Mouse (Mus musculus) kidney, embryonic 15.5 days (tissue): ENCODE results near the gene Klhl29. TPM values are rescaled to one million over a fixed set of nuclear protein-coding genes. Genes with fewer than 3 reads are reported as not detected.

Source experiments
- ATAC-seq: fragments of 200-750 bp; cut with Nextera tagmentation; replicated peaks from 2 replicates; pipeline ENCODE4 v1.8.0; 2017; ENCODE audit warnings: moderate TSS enrichment; ENCODE audit not compliant: low FRiP score
- H3K27ac ChIP-seq: fragments of 300-500 bp; sonication (generic); 2 replicates; pipeline ENCODE4 v1.5.1; 2015; ENCODE audit warnings: mild to moderate bottlenecking, inconsistent platforms
- H3K27me3 ChIP-seq: fragments of 300-500 bp; sonication (generic); 2 replicates; pipeline ENCODE4 v1.6.1; 2015; ENCODE audit warnings: inconsistent platforms
- H3K36me3 ChIP-seq: fragments of 300-500 bp; sonication (generic); 2 replicates; pipeline ENCODE4 v1.6.1; 2015; ENCODE audit warnings: inconsistent platforms
- H3K4me1 ChIP-seq: fragments of 300-500 bp; sonication (generic); 2 replicates; pipeline ENCODE4 v1.6.1; 2015; ENCODE audit warnings: inconsistent platforms
- H3K4me2 ChIP-seq: fragments of 300-500 bp; sonication (generic); 2 replicates; pipeline ENCODE4 v1.6.1; 2015; ENCODE audit warnings: moderate library complexity, mild to moderate bottlenecking, inconsistent platforms
- H3K4me3 ChIP-seq: fragments of 300-500 bp; sonication (generic); replicated peaks from 2 replicates; pipeline ENCODE4 v1.5.1; 2015; ENCODE audit warnings: mild to moderate bottlenecking, inconsistent platforms
- H3K9ac ChIP-seq: fragments of 300-500 bp; sonication (generic); 2 replicates; pipeline ENCODE4 v1.6.1; 2015; ENCODE audit warnings: mild to moderate bottlenecking, inconsistent platforms
- H3K9me3 ChIP-seq: fragments of 300-500 bp; sonication (generic); replicated peaks from 2 replicates; pipeline ENCODE4 v1.6.1; 2016; ENCODE audit warnings: inconsistent platforms
- WGBS: fragments of 180-500 bp; shearing (Covaris S2); methylation state at CpG from one replicate; pipeline ENCODE4 v1.1.7; 2015; ENCODE audit warnings: mixed read lengths; 5-methylcytosine and 5-hydroxymethylcytosine counted together
- polyA plus RNA-seq: library from polyadenylated mRNA; unstranded; fragments of >200 nt; fragmentation: Nextera tagmentation; extraction: Ambion mirVana; gene quantifications from 2 replicates; pipeline ENCODE4 v1.2.1, GENCODE M21; 2015

Klhl29 gene
- polyA plus RNA-seq, 1 experiment from 2014 or later = 0.64 TPM

GRCm38 (mm10) chr12:5321017-5321416 lies 54.5 kb downstream of the Klhl29 start:
- 91% methylated on average over 3 of the region's 3 CpGs for WGBS
- no peak overlapping the region for H3K27ac ChIP-seq
- no peak for ATAC-seq
- H3K4me1 ChIP-seq = peaks cover 9% of the 10 kb centered on the region
- H3K36me3 ChIP-seq = no peaks in the 10 kb centered on the region
- H3K9me3 ChIP-seq = no peaks in the 10 kb centered on the region
- H3K9ac ChIP-seq = no peak overlapping the region
- no peak overlapping the region for H3K4me2 ChIP-seq
- H3K4me3 ChIP-seq = no peak overlapping the region
- H3K27me3 ChIP-seq = no peaks in the 10 kb centered on the region

- Histone ChIP-seq H3K9ac (no peak overlapping the region), H3K4me2 (no peak overlapping the region), H3K4me3 (no peak overlapping the region), H3K36me3 (no peaks in the 10 kb centered on the region), H3K27ac (no peak overlapping the region), H3K4me1 (peaks cover 9% of the 10 kb centered on the region), H3K9me3 (no peaks in the 10 kb centered on the region), H3K27me3 (no peaks in the 10 kb centered on the region)
- ATAC-seq = peak; percentile 77
- 17% methylated on average over 12 of the region's 12 CpGs for WGBS
These were observed 56.0 kb downstream of the Klhl29 start for GRCm38 (mm10) chr12:5319359-5319973.

GRCm38 (mm10) chr12:5316029-5316567 lies 59.4 kb downstream of the Klhl29 start:
- Histone ChIP-seq H3K4me2 (no peak overlapping the region), H3K4me1 (peaks cover 9% of the 10 kb centered on the region), H3K9me3 (no peaks in the 10 kb centered on the region), H3K9ac (no peak overlapping the region), H3K27me3 (no peaks in the 10 kb centered on the region), H3K27ac (no peak overlapping the region), H3K36me3 (no peaks in the 10 kb centered on the region), H3K4me3 (no peak overlapping the region)
- no peak for ATAC-seq
- 70% methylated on average over 9 of the region's 9 CpGs for WGBS

DNA sequence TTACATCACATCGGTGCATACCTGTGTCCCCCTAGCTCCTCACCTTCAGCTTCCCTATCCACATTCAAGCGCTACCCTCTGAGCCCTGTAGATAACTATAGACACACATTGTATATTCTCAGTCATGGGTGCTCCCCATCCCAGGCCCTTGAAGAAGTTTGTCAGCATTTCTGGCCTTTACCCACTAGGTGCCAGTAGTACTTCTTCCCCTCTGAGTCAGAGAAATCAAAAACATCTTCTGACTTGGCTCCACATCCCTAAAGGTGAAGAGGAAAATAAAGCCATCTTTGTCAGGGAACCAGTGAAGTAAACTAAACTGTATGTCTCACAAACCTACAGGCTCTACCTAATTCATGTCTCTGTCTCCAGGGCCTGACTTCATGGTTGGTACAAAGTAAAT lies 67.6 kb downstream of the Klhl29 start:
- Histone ChIP-seq H3K27me3 (no peaks in the 10 kb centered on the region), H3K4me1 (no peaks in the 10 kb centered on the region), H3K4me2 (no peak overlapping the region), H3K27ac (no peak overlapping the region), H3K9ac (no peak overlapping the region), H3K9me3 (no peaks in the 10 kb centered on the region), H3K36me3 (no peaks in the 10 kb centered on the region), H3K4me3 (no peak overlapping the region)
- ATAC-seq = no peak
- WGBS = 89% methylated on average over 2 of the region's 2 CpGs

GRCm38 (mm10) chr12:5305466-5305865 lies 70.0 kb downstream of the Klhl29 start:
- H3K27ac ChIP-seq = no peak overlapping the region
- H3K4me3 ChIP-seq = no peak overlapping the region
- H3K4me1 ChIP-seq = 0 out of 2 replicates have a peak, but pooled peaks cover 3% of the 10 kb centered on the region
- no peaks in the 10 kb centered on the region for H3K27me3 ChIP-seq
- no peaks in the 10 kb centered on the region for H3K9me3 ChIP-seq
- no peaks in the 10 kb centered on the region for H3K36me3 ChIP-seq
- no peak overlapping the region for H3K9ac ChIP-seq
- WGBS = 48% methylated on average over 1 of the region's 1 CpGs
- H3K4me2 ChIP-seq = no peak overlapping the region
- ATAC-seq = no peak

DNA sequence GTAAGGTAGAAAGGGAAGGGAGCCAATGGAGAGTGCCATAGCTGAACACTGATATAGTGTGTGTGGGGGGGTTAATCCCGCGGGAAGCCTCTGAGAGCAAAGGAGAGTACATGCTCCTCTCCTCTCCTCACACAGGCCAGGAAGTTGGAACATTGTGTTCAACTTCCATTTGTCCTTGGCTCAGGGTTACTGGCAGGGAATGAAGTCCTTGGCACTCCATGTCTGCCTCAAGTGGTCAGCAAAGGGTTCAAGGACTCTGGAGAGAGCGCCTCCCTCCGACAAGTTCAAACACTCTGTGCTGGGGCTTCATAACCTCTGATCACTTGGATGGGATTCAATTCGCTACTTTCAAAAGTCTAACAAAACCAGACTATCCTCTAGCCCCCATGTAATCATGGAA lies 71.6 kb downstream of the Klhl29 start:
- no peaks in the 10 kb centered on the region for H3K9me3 ChIP-seq
- no peak for ATAC-seq
- no peak overlapping the region for H3K4me2 ChIP-seq
- H3K4me1 ChIP-seq = 0 out of 2 replicates have a peak, but pooled peaks cover 3% of the 10 kb centered on the region
- H3K9ac ChIP-seq = no peak overlapping the region
- no peak overlapping the region for H3K27ac ChIP-seq
- WGBS = 96% methylated on average over 5 of the region's 5 CpGs
- H3K36me3 ChIP-seq = no peaks in the 10 kb centered on the region
- H3K4me3 ChIP-seq = no peak overlapping the region
- no peaks in the 10 kb centered on the region for H3K27me3 ChIP-seq

DNA sequence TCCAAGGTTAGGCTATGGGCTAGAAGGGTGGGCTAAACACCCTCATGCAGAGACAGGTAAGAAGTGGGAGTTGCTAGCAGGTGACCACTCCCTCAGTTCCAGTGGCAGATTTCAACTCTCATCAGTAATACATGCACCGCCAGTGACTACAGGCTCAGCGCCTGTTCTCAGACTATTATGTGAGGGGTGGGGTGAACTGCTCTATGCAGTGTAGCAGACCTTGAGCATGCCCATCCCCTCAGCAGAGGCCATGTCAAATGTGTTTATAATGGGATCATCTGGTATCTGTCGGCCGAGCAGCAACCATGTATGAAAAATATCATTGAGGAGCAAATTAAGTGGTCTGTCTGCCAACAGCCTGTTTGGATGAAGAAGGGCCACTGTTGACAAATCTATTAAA lies 72.4 kb downstream of the Klhl29 start:
- Histone ChIP-seq H3K27me3 (no peaks in the 10 kb centered on the region), H3K4me1 (0 out of 2 replicates have a peak, but pooled peaks cover 3% of the 10 kb centered on the region), H3K4me2 (no peak overlapping the region), H3K9ac (no peak overlapping the region), H3K36me3 (no peaks in the 10 kb centered on the region), H3K4me3 (no peak overlapping the region), H3K27ac (no peak overlapping the region), H3K9me3 (no peaks in the 10 kb centered on the region)
- 85% methylated on average over 4 of the region's 4 CpGs for WGBS
- no peak for ATAC-seq

GRCm38 (mm10) chr12:5301841-5302240 lies 73.6 kb downstream of the Klhl29 start:
- 0 out of 2 replicates have a peak, but pooled peaks cover 3% of the 10 kb centered on the region for H3K4me1 ChIP-seq
- no peak overlapping the region for H3K27ac ChIP-seq
- no peak overlapping the region for H3K4me2 ChIP-seq
- no peaks in the 10 kb centered on the region for H3K27me3 ChIP-seq
- no peak for ATAC-seq
- H3K36me3 ChIP-seq = no peaks in the 10 kb centered on the region
- H3K9ac ChIP-seq = no peak overlapping the region
- H3K4me3 ChIP-seq = no peak overlapping the region
- WGBS = 60% methylated on average over 5 of the region's 5 CpGs
- H3K9me3 ChIP-seq = no peaks in the 10 kb centered on the region

GRCm38 (mm10) chr12:5296422-5296821 lies 79.1 kb downstream of the Klhl29 start:
- Histone ChIP-seq H3K9me3 (no peaks in the 10 kb centered on the region), H3K9ac (no peak overlapping the region), H3K4me1 (0 out of 2 replicates have a peak, but pooled peaks cover 3% of the 10 kb centered on the region), H3K27me3 (no peaks in the 10 kb centered on the region), H3K27ac (no peak overlapping the region), H3K4me3 (no peak overlapping the region), H3K36me3 (no peaks in the 10 kb centered on the region), H3K4me2 (no peak overlapping the region)
- no peak for ATAC-seq
- 78% methylated on average over 7 of the region's 7 CpGs for WGBS

DNA sequence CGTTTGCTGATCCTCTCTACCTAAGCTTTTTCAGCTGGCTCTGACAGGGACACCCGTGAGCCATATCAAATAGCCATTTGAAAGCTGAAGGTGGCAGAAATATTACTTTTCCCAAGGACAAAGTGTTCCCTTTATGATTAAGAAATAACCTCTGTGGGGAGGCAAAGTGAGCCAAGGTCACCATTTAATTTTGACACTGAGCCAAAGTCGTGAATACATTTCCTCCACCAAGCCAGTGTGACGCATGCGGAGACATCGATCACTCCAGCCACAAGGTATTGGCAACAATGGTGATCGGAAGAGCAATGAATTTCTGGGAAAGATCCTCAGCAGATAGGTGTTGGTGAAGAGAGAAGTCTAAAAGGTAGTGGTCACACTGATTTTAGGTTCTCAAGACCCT lies 83.2 kb downstream of the Klhl29 start:
- H3K9ac ChIP-seq = no peak overlapping the region
- no peaks in the 10 kb centered on the region for H3K27me3 ChIP-seq
- H3K4me2 ChIP-seq = no peak overlapping the region
- no peak overlapping the region for H3K27ac ChIP-seq
- H3K4me1 ChIP-seq = no peaks in the 10 kb centered on the region
- H3K9me3 ChIP-seq = no peaks in the 10 kb centered on the region
- H3K36me3 ChIP-seq = no peaks in the 10 kb centered on the region
- WGBS = 79% methylated on average over 7 of the region's 7 CpGs
- H3K4me3 ChIP-seq = no peak overlapping the region
- no peak for ATAC-seq

- Histone ChIP-seq H3K4me3 (no peak overlapping the region), H3K27ac (no peak overlapping the region), H3K4me2 (no peak overlapping the region), H3K27me3 (no peaks in the 10 kb centered on the region), H3K4me1 (peaks cover 3% of the 10 kb centered on the region; the same call in 1 of the 2 replicates), H3K9ac (no peak overlapping the region), H3K36me3 (no peaks in the 10 kb centered on the region), H3K9me3 (no peaks in the 10 kb centered on the region)
- WGBS = 89% methylated on average over 11 of the region's 11 CpGs
- ATAC-seq = no peak
These were observed 89.9 kb downstream of the Klhl29 start for GRCm38 (mm10) chr12:5285579-5285978.

GRCm38 (mm10) chr12:5284961-5285360 lies 90.5 kb downstream of the Klhl29 start:
- no peak overlapping the region for H3K9ac ChIP-seq
- no peaks in the 10 kb centered on the region for H3K9me3 ChIP-seq
- no peak overlapping the region for H3K4me2 ChIP-seq
- H3K27me3 ChIP-seq = no peaks in the 10 kb centered on the region
- no peak for ATAC-seq
- H3K4me1 ChIP-seq = peaks cover 3% of the 10 kb centered on the region; the same call in 1 of the 2 replicates
- H3K4me3 ChIP-seq = no peak overlapping the region
- H3K36me3 ChIP-seq = no peaks in the 10 kb centered on the region
- WGBS = 82% methylated on average over 6 of the region's 6 CpGs
- no peak overlapping the region for H3K27ac ChIP-seq

DNA sequence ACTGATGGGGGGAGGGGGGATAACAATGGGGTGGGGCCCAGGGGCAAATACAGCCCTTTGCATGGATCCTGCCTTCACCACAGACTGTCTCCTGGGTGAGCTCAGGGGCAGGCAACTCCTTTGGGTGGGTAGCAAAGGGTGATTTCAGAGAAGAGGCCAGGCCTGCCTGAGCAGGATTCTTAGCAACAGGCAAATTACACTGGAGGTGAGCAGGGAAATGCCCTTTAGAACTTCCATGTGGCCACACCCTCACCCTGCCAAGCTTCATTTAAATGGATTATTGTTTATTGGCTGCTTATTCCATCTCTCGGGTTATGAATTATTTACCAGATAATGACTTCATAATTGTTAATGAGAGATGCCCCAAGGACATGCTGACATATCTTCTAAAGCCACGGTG lies 91.8 kb downstream of the Klhl29 start:
- no peak overlapping the region for H3K27ac ChIP-seq
- WGBS = 70% methylated on average over 2 of the region's 2 CpGs

More for the DNA sequence above, 91.8 kb downstream of the Klhl29 start:
- no peak for ATAC-seq
- H3K36me3 ChIP-seq = no peaks in the 10 kb centered on the region
- peaks cover 3% of the 10 kb centered on the region; the same call in 1 of the 2 replicates for H3K4me1 ChIP-seq
- H3K9ac ChIP-seq = no peak overlapping the region
- H3K9me3 ChIP-seq = no peaks in the 10 kb centered on the region
- no peaks in the 10 kb centered on the region for H3K27me3 ChIP-seq
- H3K4me2 ChIP-seq = no peak overlapping the region
- no peak overlapping the region for H3K4me3 ChIP-seq
